Comparison of ENCODE assay signal across 13 mouse cellular contexts in the genomic region with DNA sequence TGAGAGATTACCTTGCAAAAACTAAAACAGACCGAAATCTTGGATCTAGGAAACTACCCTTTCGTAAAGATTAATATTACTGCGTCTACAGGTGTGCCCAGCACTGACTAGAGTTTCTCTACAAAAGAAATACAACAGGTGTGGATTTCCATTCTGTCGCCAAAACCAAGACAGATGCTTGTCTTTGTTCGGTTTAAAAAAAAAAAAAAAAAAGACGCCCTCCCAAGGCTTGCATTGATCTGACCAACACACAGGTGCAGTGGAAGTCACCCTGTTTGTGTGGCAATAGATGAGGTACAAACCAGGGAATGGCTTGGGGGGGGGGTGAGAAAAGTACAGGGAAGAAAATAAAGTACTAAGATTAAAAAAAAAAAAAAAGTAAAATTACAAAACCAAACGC. TPM values are rescaled to one million over a fixed set of nuclear protein-coding genes. Genes with fewer than 3 reads are reported as not detected.
DNase-seq lines count a peak whose midpoint lies in the region; ATAC-seq and TF ChIP-seq lines count a peak whose summit lies in the region.
"Had no signal": no experiment of that assay in that cellular context is flagged by ENCODE, and none has a peak within 500 bp of the region (broad histone marks: within the 10 kb centered on the region; RNA-seq: fewer than 3 reads in every experiment).

No protein-coding gene starts in this region.

- H3K4me2 ChIP-seq in kidney, postnatal 0 days (ENCODE audit: low read length) = peak overlapping the region; percentile 99
- peak overlapping the region; percentile 81 for H3K4me2 ChIP-seq in forebrain, embryonic 12.5 days
- H3K4me2 ChIP-seq in neural tube, embryonic 12.5 days (replicated peaks) = peak overlapping the region; percentile 86

- no peak overlapping the region for H3K9ac ChIP-seq in kidney, postnatal 0 days (ENCODE audit: low read depth, low read length)
- H3K9ac ChIP-seq in forebrain, embryonic 12.5 days = peak overlapping the region; percentile 98; the same call in 1 of the 2 replicates
- H3K9ac ChIP-seq in neural tube, embryonic 12.5 days = no peak overlapping the region

- ATAC-seq in kidney, postnatal 0 days (replicated peaks; ENCODE audit: low FRiP score, low read depth) = no peak
- ATAC-seq in forebrain, embryonic 12.5 days (ENCODE audit: low FRiP score) = no peak
- ATAC-seq in neural tube, embryonic 12.5 days (ENCODE audit: low FRiP score, low read depth) = no peak
- ATAC-seq: CD4-positive, CD25-positive, alpha-beta regulatory T cell, adult 4 months had no signal

- H3K4me1 ChIP-seq in kidney, postnatal 0 days (replicated peaks; ENCODE audit: insufficient read depth, low read length) = no peaks in the 10 kb centered on the region; the same call in none of the 2 replicates
- peaks cover 54% of the 10 kb centered on the region for H3K4me1 ChIP-seq in forebrain, embryonic 12.5 days
- peaks cover 57% of the 10 kb centered on the region for H3K4me1 ChIP-seq in limb, embryonic 10.5 days
- peaks cover 52% of the 10 kb centered on the region for H3K4me1 ChIP-seq in neural tube, embryonic 12.5 days

- no peak for DNase-seq in kidney, postnatal 0 days (ENCODE audit: low spot score)
- DNase-seq in kidney, adult 8-10 months = no peak
- DNase-seq in limb, embryonic 10.5 days (ENCODE audit: low spot score) = no peak
- no peak for DNase-seq in lung, adult 18-20 months
- DNase-seq in retina, postnatal 1 day = no peak
- DNase-seq in lung, postnatal 36 days = no peak
- DNase-seq: cerebellum, postnatal 14 days; heart, adult 11 months; layer of hippocampus, postnatal 36 days; right cerebral cortex, adult 18-20 months had no signal

- 52% methylated on average over 7 of the region's 7 CpGs for WGBS in kidney, postnatal 0 days
- WGBS in forebrain, embryonic 12.5 days = 68% methylated on average over 7 of the region's 7 CpGs
- WGBS in limb, embryonic 10.5 days = 82% methylated on average over 7 of the region's 7 CpGs
- 62% methylated on average over 7 of the region's 7 CpGs for WGBS in neural tube, embryonic 12.5 days

- no peaks in the 10 kb centered on the region for H3K9me3 ChIP-seq in kidney, postnatal 0 days (replicated peaks; ENCODE audit: low read length)
- H3K9me3 ChIP-seq in forebrain, embryonic 12.5 days = no peaks in the 10 kb centered on the region
- H3K9me3 ChIP-seq in limb, embryonic 10.5 days (replicated peaks) = no peaks in the 10 kb centered on the region
- no peaks in the 10 kb centered on the region for H3K9me3 ChIP-seq in neural tube, embryonic 12.5 days

- H3K27me3 ChIP-seq in kidney, postnatal 0 days (ENCODE audit: insufficient read depth, low read length) = no peaks in the 10 kb centered on the region
- H3K27me3 ChIP-seq in forebrain, embryonic 12.5 days = no peaks in the 10 kb centered on the region
- H3K27me3 ChIP-seq in limb, embryonic 10.5 days (ENCODE audit: low read depth, poor library complexity, severe bottlenecking) = no peaks in the 10 kb centered on the region
- H3K27me3 ChIP-seq in neural tube, embryonic 12.5 days (replicated peaks) = no peaks in the 10 kb centered on the region

- no peak for TF ChIP-seq CTCF in kidney, postnatal 0 days (IDR thresholded peaks at IDR 0.05; ENCODE audit: low read depth)

- H3K4me3 ChIP-seq in kidney, postnatal 0 days (replicated peaks; ENCODE audit: low read depth, low read length) = no peak overlapping the region
- peak overlapping the region; percentile 97; the same call in 1 of the 2 replicates for H3K4me3 ChIP-seq in forebrain, embryonic 12.5 days (replicated peaks)
- peak overlapping the region; percentile 99; the same call in 1 of the 2 replicates for H3K4me3 ChIP-seq in limb, embryonic 10.5 days
- 0 out of 2 replicates have a peak overlapping the region, but pooled peaks have one; percentile 3 for H3K4me3 ChIP-seq in neural tube, embryonic 12.5 days

- no peak overlapping the region for H3K27ac ChIP-seq in kidney, postnatal 0 days
- no peak overlapping the region for H3K27ac ChIP-seq in forebrain, embryonic 12.5 days
- H3K27ac ChIP-seq in limb, embryonic 10.5 days = no peak overlapping the region
- H3K27ac ChIP-seq in neural tube, embryonic 12.5 days = no peak overlapping the region

- peaks cover 7% of the 10 kb centered on the region; the same call in 1 of the 2 replicates for H3K36me3 ChIP-seq in kidney, postnatal 0 days (ENCODE audit: insufficient read depth, low read length)
- peaks cover 36% of the 10 kb centered on the region for H3K36me3 ChIP-seq in forebrain, embryonic 12.5 days (replicated peaks)
- peaks cover 60% of the 10 kb centered on the region for H3K36me3 ChIP-seq in limb, embryonic 10.5 days
- H3K36me3 ChIP-seq in neural tube, embryonic 12.5 days = peaks cover 32% of the 10 kb centered on the region

RNA-seq across cellular contexts. Expression of gene Msi2, which starts 4.2 kb away (rescaled TPM):
- 24.5 and 28.2 TPM in 2 replicates for polyA plus RNA-seq in kidney, postnatal 0 days (2015; fragmentation: Nextera tagmentation; extraction: Ambion mirVana)
- polyA plus RNA-seq in forebrain, embryonic 12.5 days (2016; fragmentation: Nextera tagmentation; extraction: Ambion mirVana) = 34.9 and 35.8 TPM in 2 replicates
- 16.8 and 18.1 TPM in 2 replicates for polyA plus RNA-seq in limb, embryonic 10.5 days (2016; fragmentation: Nextera tagmentation; extraction: Ambion mirVana)
- polyA plus RNA-seq in neural tube, embryonic 12.5 days (2016; fragmentation: Nextera tagmentation; extraction: Ambion mirVana) = 27.9 and 37.7 TPM in 2 replicates
